Mouse (Mus musculus) 3T3-L1 (cell line): ENCODE measurements around the gene Utp20.
"Not testable (repeated sequence)": the region's sequence is repeated elsewhere in the genome, so short reads cannot be mapped to it uniquely, and the experiment has no call there.

ENCODE experiments used
- DNase-seq: peaks from one replicate; pipeline ENCODE4 v3.0.0-alpha.2; 2015; ENCODE audit warnings: low read depth, low spot score

The Utp20 gene

GRCm38 (mm10) chr10:88783941-88784340, 42.7 kb downstream of the Utp20 start:
- no peak for DNase-seq

DNA sequence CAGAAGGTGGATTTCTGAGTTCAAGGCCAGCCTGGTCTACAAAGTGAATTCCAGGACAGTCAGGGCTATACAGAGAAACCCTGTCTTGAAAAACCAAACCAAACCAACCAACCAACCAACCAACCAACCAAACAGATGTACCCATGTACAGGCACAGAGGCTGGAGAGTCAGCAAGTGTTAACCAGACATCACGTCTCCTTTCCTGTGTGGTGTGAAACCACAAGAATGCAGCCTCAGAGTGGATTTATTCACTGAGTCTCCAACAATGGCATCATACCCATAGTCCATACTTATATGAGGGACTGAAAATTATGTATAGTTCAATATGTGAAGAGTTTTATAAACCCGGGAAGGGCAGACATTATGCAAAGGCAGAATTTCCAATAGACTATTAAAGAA, 43.5 kb downstream of the Utp20 start:
- DNase-seq = peak; percentile 60

- peak; percentile 13 for DNase-seq
These were observed 45.9 kb downstream of the Utp20 start for GRCm38 (mm10) chr10:88780716-88781115.

DNA sequence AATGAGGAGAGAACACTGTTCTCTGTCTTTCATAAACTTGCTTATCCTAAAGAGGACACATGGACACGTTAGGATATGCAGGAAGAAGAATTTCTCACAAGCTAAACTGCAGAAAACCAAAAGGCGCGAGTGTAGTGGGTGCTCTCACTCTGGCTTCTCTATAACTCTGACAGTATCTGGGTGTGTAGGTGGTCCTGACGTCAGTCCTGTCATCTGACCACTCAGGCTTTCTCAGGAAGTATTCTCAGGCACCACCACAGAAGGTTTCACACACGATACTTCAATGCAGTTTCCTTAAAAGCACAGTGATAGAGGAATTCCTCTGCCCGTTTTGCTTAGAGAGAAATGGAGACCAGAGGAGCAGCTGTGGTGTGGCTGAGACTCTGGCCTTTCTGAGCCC, 50.4 kb downstream of the Utp20 start:
- no peak for DNase-seq

- DNase-seq = not testable (repeated sequence)
These were observed 53.6 kb downstream of the Utp20 start for GRCm38 (mm10) chr10:88772965-88773364.

DNA sequence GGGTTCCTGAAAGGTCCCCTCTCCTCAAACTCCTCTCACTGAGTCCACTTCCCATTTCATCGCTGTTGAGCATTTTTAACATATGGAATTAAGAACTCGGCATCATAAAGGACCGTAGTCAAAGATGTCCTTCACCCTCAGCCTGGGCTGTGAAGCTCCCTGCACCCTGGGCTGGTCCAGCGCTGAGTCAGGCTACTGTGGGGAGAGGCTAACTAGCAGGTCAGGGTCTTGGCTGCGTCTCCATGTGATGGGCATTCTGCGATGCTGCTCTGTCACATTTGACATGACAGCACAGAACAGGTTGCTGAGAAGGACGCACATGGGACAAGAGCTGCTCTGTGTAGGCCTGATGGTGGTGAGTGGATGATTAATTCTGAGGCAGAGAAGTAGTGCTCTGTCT, 56.9 kb downstream of the Utp20 start:
- DNase-seq = no peak

GRCm38 (mm10) chr10:88768961-88769360, 57.6 kb downstream of the Utp20 start:
- no peak for DNase-seq

- no peak for DNase-seq
These were observed 61.0 kb downstream of the Utp20 start for GRCm38 (mm10) chr10:88765431-88766142.

- DNase-seq = no peak
These were observed 64.9 kb downstream of the Utp20 start for GRCm38 (mm10) chr10:88761524-88762212.

- no peak for DNase-seq
These were observed 85.2 kb downstream of the Utp20 start for GRCm38 (mm10) chr10:88741426-88741825.

GRCm38 (mm10) chr10:88740781-88741180, 85.8 kb downstream of the Utp20 start:
- no peak for DNase-seq

DNA sequence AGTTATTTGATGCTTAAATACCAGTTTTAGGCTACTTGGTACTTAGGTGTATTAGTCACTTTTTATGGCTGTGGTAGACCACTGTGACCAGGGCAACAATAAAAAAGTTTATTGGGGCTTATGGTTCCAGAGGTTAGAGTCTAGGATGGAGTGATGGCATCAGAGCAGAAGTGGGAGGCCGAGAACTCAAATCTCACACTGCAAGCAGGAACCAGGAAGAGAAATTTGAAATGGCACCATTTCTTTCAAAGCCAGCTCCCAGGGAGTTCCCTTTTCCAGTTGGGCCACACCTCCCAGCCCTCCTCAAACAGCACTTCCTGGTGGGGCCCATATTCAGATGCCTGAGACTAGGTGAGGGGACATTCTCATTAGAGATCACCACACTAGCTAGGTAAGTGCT, 86.8 kb downstream of the Utp20 start:
- no peak for DNase-seq

DNA sequence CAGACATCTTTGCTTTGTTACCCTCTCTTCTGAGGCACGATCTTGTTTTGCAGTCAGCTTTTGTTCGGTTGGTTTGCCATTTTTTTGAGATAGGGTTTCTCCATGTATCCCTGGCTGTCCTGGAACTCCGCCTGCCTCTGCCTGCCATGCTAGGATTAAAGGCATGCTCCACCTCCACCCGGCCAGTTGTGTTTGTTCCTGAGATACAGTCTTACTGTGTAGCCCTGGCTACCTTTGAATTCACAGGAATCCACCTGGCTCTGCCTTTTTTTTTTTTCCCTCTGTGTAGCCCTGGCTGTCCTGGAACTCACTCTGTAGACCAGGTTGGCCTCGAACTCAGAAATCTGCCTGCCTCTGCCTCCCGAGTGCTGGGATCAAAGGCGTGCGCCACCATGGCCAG, 87.5 kb downstream of the Utp20 start:
- not testable (repeated sequence) for DNase-seq

GRCm38 (mm10) chr10:88732309-88732622, 94.3 kb downstream of the Utp20 start:
- peak; percentile 50 for DNase-seq

DNA sequence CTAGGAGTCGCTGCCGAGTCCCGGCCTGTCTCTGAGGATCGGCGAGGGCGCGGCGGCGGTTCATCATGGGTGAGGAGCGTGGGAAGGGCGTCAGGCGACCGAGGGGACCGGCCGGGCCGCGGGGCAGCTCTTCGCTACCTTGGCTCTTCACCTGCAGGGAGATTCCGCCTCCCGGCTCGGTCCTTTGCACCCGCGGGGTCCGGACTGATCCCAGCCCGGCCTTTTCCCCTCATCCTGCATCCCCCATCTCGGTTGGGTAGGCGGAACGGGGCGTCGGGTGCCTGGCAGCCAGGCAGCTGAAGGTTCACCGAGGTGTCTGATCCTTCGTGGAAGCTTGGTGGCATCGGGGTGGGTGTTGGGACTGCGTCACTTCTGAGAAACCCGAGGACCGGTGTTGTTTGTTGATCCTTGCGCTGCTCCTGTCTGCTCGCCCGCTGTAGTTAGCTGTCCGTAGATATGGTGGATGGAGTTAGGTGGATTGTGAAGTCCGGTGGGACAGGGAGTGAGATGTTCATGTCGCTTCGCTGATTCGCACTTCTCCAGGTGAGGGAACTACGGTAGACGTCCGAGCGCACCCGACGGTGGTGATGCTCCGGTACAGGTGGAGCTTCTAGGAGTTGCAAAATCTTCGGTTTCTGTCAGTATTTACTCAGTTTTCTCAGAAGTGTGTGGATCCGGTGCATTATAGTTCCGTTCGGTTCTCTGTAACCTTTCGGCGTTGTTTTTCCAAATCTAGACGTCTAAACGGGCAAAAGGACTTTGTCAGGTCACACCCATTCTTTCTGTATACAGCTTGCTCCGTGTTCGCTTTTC, 94.9 kb downstream of the Utp20 start:
- DNase-seq = peak; percentile 30

- peak; percentile 94 for DNase-seq
These were observed 95.8 kb downstream of the Utp20 start, which contains the start of gene Arl1 for GRCm38 (mm10) chr10:88730571-88731495. Gene Arl1 (plus strand): TSS chr10:88730858.

DNA sequence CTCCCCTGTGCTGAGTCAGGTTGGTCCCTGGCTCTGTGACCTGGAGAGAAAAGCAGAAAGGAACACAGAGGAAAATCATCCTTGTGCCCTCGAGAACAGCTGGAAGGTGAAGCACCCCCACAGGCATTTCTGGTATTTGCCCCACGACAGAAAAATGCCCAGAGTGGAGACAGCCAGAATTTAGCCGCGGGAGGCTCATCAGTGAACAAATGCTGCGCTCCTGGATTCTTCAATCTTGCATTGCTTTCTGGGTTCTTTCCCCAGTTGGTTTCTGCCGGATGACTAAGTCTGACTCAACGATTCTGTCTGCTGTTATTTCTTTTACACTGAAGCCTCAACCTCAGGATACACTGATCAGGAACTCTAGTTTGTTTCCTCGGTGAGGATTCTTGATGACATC, 98.4 kb downstream of the Utp20 start:
- DNase-seq = peak; percentile 78

DNA sequence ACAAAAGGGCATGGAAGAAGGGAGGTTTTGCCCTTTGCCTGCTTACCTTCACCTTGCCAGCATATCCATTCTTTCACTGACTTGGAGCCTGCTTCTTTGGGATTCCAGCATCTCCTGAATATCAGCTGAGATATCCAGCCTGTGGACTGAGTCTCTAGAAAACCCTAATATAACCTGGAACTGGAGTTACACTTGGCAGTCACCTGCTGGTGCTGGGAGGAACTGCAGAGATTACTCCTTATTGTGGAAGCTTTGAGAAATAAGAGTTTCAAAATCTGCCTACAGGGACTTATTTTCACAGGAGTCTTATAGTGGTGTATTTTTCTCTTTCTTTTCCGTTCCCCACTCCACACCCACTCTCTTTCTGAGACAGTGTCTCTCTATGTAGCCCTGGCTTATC, 99.5 kb downstream of the Utp20 start:
- DNase-seq = peak; percentile 83

DNA sequence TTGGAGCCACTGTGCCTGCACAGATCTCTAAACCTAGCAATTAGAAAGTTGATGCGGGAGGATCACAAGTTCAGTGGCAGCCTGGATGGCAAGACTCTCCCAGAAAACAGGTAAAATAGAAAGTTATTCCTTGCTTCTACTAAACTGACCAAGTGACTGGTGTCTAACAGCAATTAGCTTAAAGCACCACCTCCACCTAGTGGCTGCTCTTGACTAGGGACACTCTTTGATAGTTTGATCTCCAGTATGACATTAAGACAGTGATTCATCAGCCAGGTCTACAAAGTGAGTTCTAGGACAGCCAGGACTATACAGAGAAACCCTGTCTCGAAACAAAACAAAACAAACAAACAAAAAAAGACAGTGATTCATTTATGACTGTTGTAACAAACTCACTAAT, 101.3 kb downstream of the Utp20 start:
- DNase-seq = peak; percentile 69

DNA sequence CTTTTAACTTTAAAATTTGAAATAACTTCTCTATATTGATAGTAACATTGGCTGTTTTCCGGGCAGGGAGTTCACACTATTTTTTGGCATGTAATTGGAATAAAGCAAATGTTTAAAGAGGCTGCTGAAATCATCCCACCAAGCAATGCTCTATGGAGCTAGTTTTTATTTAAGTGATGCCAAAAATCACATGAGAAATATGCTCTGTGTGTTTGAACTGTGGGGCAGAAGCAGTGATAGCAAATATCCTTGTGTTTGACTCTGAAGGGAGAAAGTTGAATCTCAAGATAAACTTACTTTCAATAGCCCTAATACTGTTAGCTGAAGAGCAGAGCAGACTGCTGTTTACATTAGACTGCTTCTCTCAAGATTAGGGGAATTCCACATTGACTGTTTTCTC, 107.0 kb downstream of the Utp20 start:
- peak; percentile 31 for DNase-seq

- no peak for DNase-seq
These were observed 108.9 kb downstream of the Utp20 start for GRCm38 (mm10) chr10:88717756-88718025.
